Comparison of ENCODE assay signal across 9 mouse cellular contexts in the genomic region with DNA sequence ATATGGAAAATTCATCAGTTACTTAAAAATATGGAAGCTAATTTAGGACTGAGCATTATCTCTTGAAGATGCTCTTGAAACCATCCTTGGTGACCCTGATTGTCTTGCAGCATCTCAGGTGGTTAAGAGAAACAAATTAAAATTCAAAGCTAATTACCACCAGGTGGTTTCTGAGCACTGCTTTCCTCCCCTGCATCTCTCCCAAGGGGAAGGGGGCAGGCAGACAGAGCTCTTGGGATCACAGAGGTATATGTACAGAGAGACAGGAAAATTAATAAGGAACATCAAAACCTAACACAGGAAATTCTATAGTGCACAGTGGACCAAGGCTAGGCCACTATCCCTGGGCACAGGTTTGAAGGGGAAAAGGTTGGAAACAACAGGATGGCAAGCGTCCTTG. TPM values are rescaled to one million over a fixed set of nuclear protein-coding genes. Genes with fewer than 3 reads are reported as not detected.
DNase-seq lines count a peak whose midpoint lies in the region; ATAC-seq and TF ChIP-seq lines count a peak whose summit lies in the region.
"Had no signal": no experiment of that assay in that cellular context is flagged by ENCODE, and none has a peak within 500 bp of the region (broad histone marks: within the 10 kb centered on the region; RNA-seq: fewer than 3 reads in every experiment).

No protein-coding gene starts in this region.

- peak overlapping the region; percentile 64 for H3K4me3 ChIP-seq in heart, embryonic 12.5 days
- H3K4me3 ChIP-seq in ES-Bruce4 (ENCODE audit: low read depth, low read length), result no peak overlapping the region
- peak overlapping the region; percentile 47 for H3K4me3 ChIP-seq in forebrain, embryonic 11.5 days (ENCODE audit: low read depth, low read length)
- H3K4me3 ChIP-seq in limb, embryonic 15.5 days, result peak overlapping the region; percentile 58

- no peaks in the 10 kb centered on the region for H3K36me3 ChIP-seq in heart, embryonic 12.5 days
- H3K36me3 ChIP-seq in ES-Bruce4 (ENCODE audit: control insufficient read depth, insufficient read depth, low read length, poor library complexity, severe bottlenecking), result no peaks in the 10 kb centered on the region
- H3K36me3 ChIP-seq in forebrain, embryonic 11.5 days (ENCODE audit: control insufficient read depth, insufficient read depth, low read length), result no peaks in the 10 kb centered on the region
- H3K36me3 ChIP-seq in limb, embryonic 15.5 days, result no peaks in the 10 kb centered on the region
- no peaks in the 10 kb centered on the region for H3K36me3 ChIP-seq in splenic B cell, adult 2 months (ENCODE audit: control insufficient read depth, insufficient read depth, low read length, poor library complexity, severe bottlenecking)

- TF ChIP-seq CTCF in ES-Bruce4 (IDR thresholded peaks at IDR 0.05; ENCODE audit: low read depth, low read length), result no peak

- 68% methylated on average over 1 of the region's 1 CpGs for WGBS in heart, embryonic 12.5 days
- 68% methylated on average over 1 of the region's 1 CpGs for WGBS in forebrain, embryonic 11.5 days
- 79% methylated on average over 1 of the region's 1 CpGs for WGBS in limb, embryonic 15.5 days

- peak overlapping the region; percentile 72 for H3K9ac ChIP-seq in heart, embryonic 12.5 days
- 0 out of 2 replicates have a peak overlapping the region, but pooled peaks have one; percentile 4 for H3K9ac ChIP-seq in ES-Bruce4 (ENCODE audit: low read depth, poor library complexity, severe bottlenecking)
- H3K9ac ChIP-seq in forebrain, embryonic 11.5 days (ENCODE audit: low read length), result peak overlapping the region; percentile 60
- 0 out of 2 replicates have a peak overlapping the region, but pooled peaks have one; percentile 7 for H3K9ac ChIP-seq in limb, embryonic 15.5 days

- peak overlapping the region; percentile 73 for H3K4me2 ChIP-seq in heart, embryonic 12.5 days
- peak overlapping the region; percentile 52 for H3K4me2 ChIP-seq in forebrain, embryonic 11.5 days (ENCODE audit: low read depth, low read length, severe bottlenecking)
- H3K4me2 ChIP-seq in limb, embryonic 15.5 days, result peak overlapping the region; percentile 76

- no peak for TF ChIP-seq POLR2A in ES-Bruce4 (IDR thresholded peaks at IDR 0.05; ENCODE audit: insufficient read depth, low read length)

- 0 out of 2 replicates have a peak, but pooled peaks have one; percentile 12 for ATAC-seq in heart, embryonic 12.5 days (ENCODE audit: insufficient number of reproducible peaks, low FRiP score)
- ATAC-seq in forebrain, embryonic 11.5 days (replicated peaks; ENCODE audit: low FRiP score), result peak; percentile 43
- no peak for ATAC-seq in limb, embryonic 15.5 days (ENCODE audit: insufficient number of reproducible peaks, low FRiP score, low TSS enrichment, low read depth)

- H3K27ac ChIP-seq in heart, embryonic 12.5 days (ENCODE audit: poor library complexity, severe bottlenecking), result no peak overlapping the region
- no peak overlapping the region for H3K27ac ChIP-seq in ES-Bruce4 (ENCODE audit: insufficient read depth, low read length)
- no peak overlapping the region for H3K27ac ChIP-seq in forebrain, embryonic 11.5 days (ENCODE audit: low read depth, low read length)
- H3K27ac ChIP-seq in limb, embryonic 15.5 days, result peak overlapping the region; percentile 79

- no peak for TF ChIP-seq EP300 in ES-Bruce4 (IDR thresholded peaks at IDR 0.05; ENCODE audit: insufficient read depth, low read depth, low read length)

- DNase-seq in heart, adult 18-20 months, result no peak
- DNase-seq in forebrain, embryonic 11.5 days (ENCODE audit: low spot score), result no peak
- DNase-seq in splenic B cell, adult 2 months (ENCODE audit: low read depth, low spot score), result peak; percentile 6
- DNase-seq in left cerebral cortex, adult 9 months (ENCODE audit: low spot score in 2 of 2), result no peak
- DNase-seq in MN1 (ENCODE audit: low spot score), result no peak

- no peaks in the 10 kb centered on the region for H3K9me3 ChIP-seq in heart, embryonic 12.5 days (replicated peaks)
- H3K9me3 ChIP-seq in ES-Bruce4 (replicated peaks; ENCODE audit: control insufficient read depth, insufficient read depth, low read length, poor library complexity, severe bottlenecking), result no peaks in the 10 kb centered on the region
- H3K9me3 ChIP-seq in forebrain, embryonic 11.5 days (ENCODE audit: control insufficient read depth, low read length), result no peaks in the 10 kb centered on the region
- H3K9me3 ChIP-seq in limb, embryonic 15.5 days, result no peaks in the 10 kb centered on the region

- no peaks in the 10 kb centered on the region for H3K27me3 ChIP-seq in heart, embryonic 12.5 days (replicated peaks)
- H3K27me3 ChIP-seq in ES-Bruce4 (ENCODE audit: control insufficient read depth, insufficient read depth, low read length, poor library complexity, severe bottlenecking), result no peaks in the 10 kb centered on the region
- no peaks in the 10 kb centered on the region for H3K27me3 ChIP-seq in forebrain, embryonic 11.5 days (ENCODE audit: control insufficient read depth, insufficient read depth, low read length)
- H3K27me3 ChIP-seq in limb, embryonic 15.5 days, result no peaks in the 10 kb centered on the region
- no peaks in the 10 kb centered on the region for H3K27me3 ChIP-seq in splenic B cell, adult 2 months (ENCODE audit: control insufficient read depth, insufficient read depth, low read length, poor library complexity, severe bottlenecking)

- peaks cover 3% of the 10 kb centered on the region for H3K4me1 ChIP-seq in heart, embryonic 12.5 days (replicated peaks)
- H3K4me1 ChIP-seq in ES-Bruce4 (ENCODE audit: control insufficient read depth, insufficient read depth, low read length), result no peaks in the 10 kb centered on the region
- H3K4me1 ChIP-seq in forebrain, embryonic 11.5 days (replicated peaks; ENCODE audit: control insufficient read depth, insufficient read depth, low read length), result no peaks in the 10 kb centered on the region
- H3K4me1 ChIP-seq in limb, embryonic 15.5 days, result peaks cover 9% of the 10 kb centered on the region; the same call in 1 of the 2 replicates

RNA-seq across cellular contexts. Expression of gene Zfp595, which starts 0.5 kb away (rescaled TPM):
- 2.2 and 2.5 TPM in 2 replicates for polyA plus RNA-seq in heart, embryonic 12.5 days (2016; fragmentation: Nextera tagmentation; extraction: Ambion mirVana)
- total RNA-seq in heart, adult 18-20 months (2021), result 1 to 10 TPM; 1.4 to 2.7 TPM
- 6.6 and 7.5 TPM in 2 replicates for polyA plus RNA-seq in ES-Bruce4 (2011; ENCODE audit: insufficient read depth, insufficient read length, low read depth, missing spikeins)
- polyA plus RNA-seq in forebrain, embryonic 11.5 days (2014; fragmentation: Nextera tagmentation; extraction: Ambion mirVana), result 1.7 and 2.3 TPM in 2 replicates
- polyA plus RNA-seq in limb, embryonic 15.5 days (2015; fragmentation: Nextera tagmentation; extraction: Ambion mirVana), result 2.7 and 3.2 TPM in 2 replicates

RNA-seq across cellular contexts. Expression of gene Zfp457, which starts 26.6 kb away (rescaled TPM):
- 0.45 and 0.78 TPM in 2 replicates for polyA plus RNA-seq in heart, embryonic 12.5 days (2016; fragmentation: Nextera tagmentation; extraction: Ambion mirVana)
- total RNA-seq in heart, adult 18-20 months (2021), result 1 to 10 TPM; 3.2 to 4.2 TPM
- 0.72 TPM in 1 of 2 replicates, not detected in the other for polyA plus RNA-seq in ES-Bruce4 (2011; ENCODE audit: insufficient read depth, insufficient read length, low read depth, missing spikeins)
- 0.36 and 0.56 TPM in 2 replicates for polyA plus RNA-seq in forebrain, embryonic 11.5 days (2014; fragmentation: Nextera tagmentation; extraction: Ambion mirVana)
- 0.42 and 0.50 TPM in 2 replicates for polyA plus RNA-seq in limb, embryonic 15.5 days (2015; fragmentation: Nextera tagmentation; extraction: Ambion mirVana)

RNA-seq across cellular contexts. Expression of gene Gm28044, which starts 27.5 kb away (rescaled TPM):
- polyA plus RNA-seq in heart, embryonic 12.5 days (2016; fragmentation: Nextera tagmentation; extraction: Ambion mirVana), result 0.59 and 2.2 TPM in 2 replicates
- 1 to 10 TPM in 1 of 2 experiments, not detected in 1; 1.8 TPM for total RNA-seq in heart, adult 18-20 months (2021)
- 2.5 and 4.6 TPM in 2 replicates for polyA plus RNA-seq in ES-Bruce4 (2011; ENCODE audit: insufficient read depth, insufficient read length, low read depth, missing spikeins)
- polyA plus RNA-seq in forebrain, embryonic 11.5 days (2014; fragmentation: Nextera tagmentation; extraction: Ambion mirVana), result 1.6 and 2.1 TPM in 2 replicates
- 0.60 and 0.97 TPM in 2 replicates for polyA plus RNA-seq in limb, embryonic 15.5 days (2015; fragmentation: Nextera tagmentation; extraction: Ambion mirVana)
- polyA plus RNA-seq: large intestine, adult 2 months had no signal

RNA-seq across cellular contexts. Expression of gene Zfp953, which starts 27.5 kb away (rescaled TPM):
- 0.80 and 0.93 TPM in 2 replicates for polyA plus RNA-seq in heart, embryonic 12.5 days (2016; fragmentation: Nextera tagmentation; extraction: Ambion mirVana)
- 1 to 10 TPM in 1 of 2 experiments, under 1 TPM in 1; 0.72 to 1.1 TPM for total RNA-seq in heart, adult 18-20 months (2021)
- 3.8 and 4.5 TPM in 2 replicates for polyA plus RNA-seq in ES-Bruce4 (2011; ENCODE audit: insufficient read depth, insufficient read length, low read depth, missing spikeins)
- polyA plus RNA-seq in forebrain, embryonic 11.5 days (2014; fragmentation: Nextera tagmentation; extraction: Ambion mirVana), result 0.95 and 1.1 TPM in 2 replicates
- 0.84 and 0.90 TPM in 2 replicates for polyA plus RNA-seq in limb, embryonic 15.5 days (2015; fragmentation: Nextera tagmentation; extraction: Ambion mirVana)

RNA-seq across cellular contexts. Expression of gene Gm28041, which starts 42.7 kb away (rescaled TPM):
- 0.23 and 0.41 TPM in 2 replicates for polyA plus RNA-seq in heart, embryonic 12.5 days (2016; fragmentation: Nextera tagmentation; extraction: Ambion mirVana)
- 1 to 10 TPM; 1.9 TPM for total RNA-seq in heart, adult 18-20 months (2021)
- polyA plus RNA-seq in ES-Bruce4 (2011; ENCODE audit: insufficient read depth, insufficient read length, low read depth, missing spikeins), result 0.99 TPM in 1 of 2 replicates, not detected in the other
- not detected in 2 replicates for polyA plus RNA-seq in forebrain, embryonic 11.5 days (2014; fragmentation: Nextera tagmentation; extraction: Ambion mirVana)
- polyA plus RNA-seq in limb, embryonic 15.5 days (2015; fragmentation: Nextera tagmentation; extraction: Ambion mirVana), result 0.50 TPM in 1 of 2 replicates, not detected in the other
- polyA plus RNA-seq: large intestine, adult 2 months had no signal

Comparison
In these comparisons a context has a peak if more than half of its experiments do, and no peak if none do; other contexts are left out.
1. H3K9ac ChIP-seq: peak in every context shown above with its lines; median percentile 72 in heart, embryonic 12.5 days; 60 in forebrain, embryonic 11.5 days; 7 in limb, embryonic 15.5 days; 4 in ES-Bruce4.